ENCODE assay signal across 10 mouse cellular contexts in the genomic region with DNA sequence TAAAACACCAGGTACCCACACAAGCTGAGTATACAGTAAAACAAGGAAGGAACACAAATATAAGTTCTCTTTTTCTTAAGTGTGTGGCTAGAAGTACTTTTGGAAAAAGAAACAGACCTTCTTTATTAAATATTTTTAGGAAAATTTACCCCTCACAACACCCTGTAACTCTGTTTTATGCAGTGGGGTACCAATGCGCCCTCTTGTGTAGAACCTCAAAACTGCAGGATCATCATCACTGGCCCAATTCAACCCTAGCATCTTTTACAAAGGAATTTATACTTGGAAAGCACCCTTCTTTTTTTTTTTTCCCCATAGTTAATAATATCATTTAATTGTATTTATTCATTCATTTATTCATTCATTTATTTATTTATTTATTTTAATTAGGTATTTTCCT.
A peak's percentile ranks its signal among the peaks of the same experiment; 100 is the strongest.
DNase-seq lines count a peak whose midpoint lies in the region; ATAC-seq and TF ChIP-seq lines count a peak whose summit lies in the region.
"Had no signal": no experiment of that assay in that cellular context is flagged by ENCODE, and none has a peak within 500 bp of the region (broad histone marks: within the 10 kb centered on the region; RNA-seq: fewer than 3 reads in every experiment).

No protein-coding gene starts in this region.

- no peaks in the 10 kb centered on the region for H3K36me3 ChIP-seq in heart, postnatal 0 days (replicated peaks; ENCODE audit: control insufficient read depth, insufficient read depth, low read length)
- H3K36me3 ChIP-seq in midbrain, embryonic 14.5 days (ENCODE audit: control insufficient read depth, insufficient read depth, low read length), result no peaks in the 10 kb centered on the region
- no peaks in the 10 kb centered on the region for H3K36me3 ChIP-seq in midbrain, embryonic 16.5 days (ENCODE audit: control insufficient read depth, insufficient read depth, low read length)
- H3K36me3 ChIP-seq: embryonic facial prominence, embryonic 15.5 days had no signal

- no peak overlapping the region for H3K27ac ChIP-seq in heart, postnatal 0 days (ENCODE audit: low read depth)
- no peak overlapping the region for H3K27ac ChIP-seq in midbrain, embryonic 14.5 days (replicated peaks; ENCODE audit: low read depth, low read length)
- no peak overlapping the region for H3K27ac ChIP-seq in midbrain, embryonic 16.5 days (ENCODE audit: low read length)
- H3K27ac ChIP-seq: embryonic facial prominence, embryonic 15.5 days had no signal

- no peak overlapping the region for H3K9ac ChIP-seq in heart, postnatal 0 days (replicated peaks; ENCODE audit: low read depth, low read length)
- no peak overlapping the region for H3K9ac ChIP-seq in midbrain, embryonic 14.5 days (replicated peaks; ENCODE audit: low read length)
- H3K9ac ChIP-seq in midbrain, embryonic 16.5 days (ENCODE audit: low read depth, low read length), result no peak overlapping the region
- H3K9ac ChIP-seq: embryonic facial prominence, embryonic 15.5 days had no signal

- no peak overlapping the region for H3K4me2 ChIP-seq in heart, postnatal 0 days (ENCODE audit: low read depth, low read length)
- H3K4me2 ChIP-seq in midbrain, embryonic 14.5 days (ENCODE audit: low read length), result no peak overlapping the region
- H3K4me2 ChIP-seq in midbrain, embryonic 16.5 days (ENCODE audit: low read length), result no peak overlapping the region
- H3K4me2 ChIP-seq: embryonic facial prominence, embryonic 15.5 days had no signal

- WGBS in heart, postnatal 0 days, result 0% methylated on average over 1 of the region's 1 CpGs
- 0% methylated on average over 1 of the region's 1 CpGs for WGBS in midbrain, embryonic 14.5 days
- WGBS in midbrain, embryonic 16.5 days, result 0% methylated on average over 1 of the region's 1 CpGs

- no peak for DNase-seq in heart, postnatal 0 days (ENCODE audit: low spot score)
- DNase-seq in heart, adult 11 months, result no peak
- peak; percentile 57 for DNase-seq in midbrain, embryonic 14.5 days
- peak; percentile 6 for DNase-seq in retina, adult 2 months (ENCODE audit: low read depth, low spot score)
- no peak for DNase-seq in spleen, postnatal 36 days (ENCODE audit: low spot score in 2 of 2)
- DNase-seq in thymus, postnatal 25 days, result no peak
- DNase-seq: heart, postnatal 4 days had no signal

- no peaks in the 10 kb centered on the region for H3K27me3 ChIP-seq in heart, postnatal 0 days (ENCODE audit: control insufficient read depth, insufficient read depth, low read length)
- H3K27me3 ChIP-seq in midbrain, embryonic 14.5 days (ENCODE audit: control insufficient read depth, insufficient read depth, low read length), result no peaks in the 10 kb centered on the region
- no peaks in the 10 kb centered on the region for H3K27me3 ChIP-seq in midbrain, embryonic 16.5 days (ENCODE audit: control insufficient read depth, insufficient read depth, low read depth, low read length)
- H3K27me3 ChIP-seq: embryonic facial prominence, embryonic 15.5 days had no signal

- no peak for ATAC-seq in heart, postnatal 0 days (ENCODE audit: insufficient read depth, low read depth)
- ATAC-seq in midbrain, embryonic 14.5 days (ENCODE audit: low FRiP score, low TSS enrichment), result no peak
- ATAC-seq in midbrain, embryonic 16.5 days, result no peak
- 0 out of 2 replicates have a peak, but pooled peaks have one; percentile 29 for ATAC-seq in common myeloid progenitor, adult 5-6 weeks (replicated peaks; ENCODE audit: low read depth, poor library complexity, severe bottlenecking)

- H3K9me3 ChIP-seq in heart, postnatal 0 days (replicated peaks; ENCODE audit: control insufficient read depth, low read length), result no peaks in the 10 kb centered on the region
- no peaks in the 10 kb centered on the region for H3K9me3 ChIP-seq in midbrain, embryonic 14.5 days (ENCODE audit: control insufficient read depth, low read length)
- no peaks in the 10 kb centered on the region for H3K9me3 ChIP-seq in midbrain, embryonic 16.5 days (replicated peaks; ENCODE audit: control insufficient read depth, low read length, poor library complexity, severe bottlenecking)
- H3K9me3 ChIP-seq: embryonic facial prominence, embryonic 15.5 days had no signal

- no peak overlapping the region for H3K4me3 ChIP-seq in heart, postnatal 0 days (ENCODE audit: low read depth, low read length)
- no peak overlapping the region for H3K4me3 ChIP-seq in midbrain, embryonic 14.5 days (replicated peaks; ENCODE audit: low read depth, low read length)
- H3K4me3 ChIP-seq in midbrain, embryonic 16.5 days (ENCODE audit: low read depth, low read length), result no peak overlapping the region
- H3K4me3 ChIP-seq: embryonic facial prominence, embryonic 15.5 days had no signal

- H3K4me1 ChIP-seq in heart, postnatal 0 days (ENCODE audit: control insufficient read depth, insufficient read depth), result no peaks in the 10 kb centered on the region
- H3K4me1 ChIP-seq in midbrain, embryonic 14.5 days (ENCODE audit: control insufficient read depth, insufficient read depth, low read length), result no peaks in the 10 kb centered on the region
- H3K4me1 ChIP-seq in midbrain, embryonic 16.5 days (ENCODE audit: control insufficient read depth, insufficient read depth, low read length), result no peaks in the 10 kb centered on the region
- H3K4me1 ChIP-seq: embryonic facial prominence, embryonic 15.5 days had no signal

- peak; percentile 44 for TF ChIP-seq CTCF in heart, postnatal 0 days (IDR thresholded peaks at IDR 0.05; ENCODE audit: low read depth)

- no peak for TF ChIP-seq EP300 in heart, postnatal 0 days (IDR thresholded peaks at IDR 0.05; ENCODE audit: low read depth)

Comparison
In these comparisons a context has a peak if more than half of its experiments do, and no peak if none do; other contexts are left out.
1. DNase-seq: peak in midbrain, embryonic 14.5 days (single experiment) and retina, adult 2 months (single experiment); none in heart, postnatal 0 days (single experiment), heart, adult 11 months (single experiment), spleen, postnatal 36 days (0 of 2) and thymus, postnatal 25 days (single experiment).